Mouse (Mus musculus) heart, embryonic 15.5 days (tissue): ENCODE measurements around the gene Cdca5. TPM values are rescaled to one million over a fixed set of nuclear protein-coding genes. Genes with fewer than 3 reads are reported as not detected.

ENCODE experiments used
- ATAC-seq: fragments of 200-750 bp; cut with Nextera tagmentation; replicated peaks from 2 replicates; pipeline ENCODE4 v1.8.0; 2017; ENCODE audit warnings: low read depth, moderate TSS enrichment; ENCODE audit not compliant: insufficient number of reproducible peaks, insufficient read depth, low FRiP score
- H3K27ac ChIP-seq: fragments of 300-500 bp; sonication (generic); 2 replicates; pipeline ENCODE4 v1.5.1; 2015; ENCODE audit warnings: mild to moderate bottlenecking, inconsistent platforms
- H3K27me3 ChIP-seq: fragments of 300-500 bp; sonication (generic); 2 replicates; pipeline ENCODE4 v1.6.1; 2015; ENCODE audit warnings: inconsistent platforms
- H3K36me3 ChIP-seq: fragments of 300-500 bp; sonication (generic); 2 replicates; pipeline ENCODE4 v1.6.1; 2015; ENCODE audit warnings: mild to moderate bottlenecking, inconsistent platforms
- H3K4me1 ChIP-seq: fragments of 300-500 bp; sonication (generic); replicated peaks from 2 replicates; pipeline ENCODE4 v1.6.1; 2015; ENCODE audit warnings: inconsistent platforms
- H3K4me2 ChIP-seq: fragments of 300-500 bp; sonication (generic); 2 replicates; pipeline ENCODE4 v1.6.1; 2015; ENCODE audit warnings: inconsistent platforms, mild to moderate bottlenecking, moderate library complexity
- H3K4me3 ChIP-seq: fragments of 300-500 bp; sonication (generic); 2 replicates; pipeline ENCODE4 v1.5.1; 2015; ENCODE audit warnings: mild to moderate bottlenecking, inconsistent platforms
- H3K9ac ChIP-seq: fragments of 300-500 bp; sonication (generic); 2 replicates; pipeline ENCODE4 v1.6.1; 2015; ENCODE audit warnings: mild to moderate bottlenecking, inconsistent platforms
- H3K9me3 ChIP-seq: fragments of 300-500 bp; sonication (generic); replicated peaks from 2 replicates; pipeline ENCODE4 v1.6.1; 2016; ENCODE audit warnings: inconsistent platforms
- WGBS: fragments of 180-500 bp; shearing (Covaris S2); methylation state at CpG from one replicate; pipeline ENCODE4 v1.1.7; 2015; ENCODE audit warnings: mixed read lengths; 5-methylcytosine and 5-hydroxymethylcytosine counted together
- polyA plus RNA-seq: library from polyadenylated mRNA; unstranded; fragments of >200 nt; fragmentation: Nextera tagmentation; extraction: Ambion mirVana; gene quantifications from 2 replicates; pipeline ENCODE4 v1.2.1, GENCODE M21; 2015

The Cdca5 gene
- polyA plus RNA-seq, 1 experiment from 2014 or later, result 19.6 TPM

DNA sequence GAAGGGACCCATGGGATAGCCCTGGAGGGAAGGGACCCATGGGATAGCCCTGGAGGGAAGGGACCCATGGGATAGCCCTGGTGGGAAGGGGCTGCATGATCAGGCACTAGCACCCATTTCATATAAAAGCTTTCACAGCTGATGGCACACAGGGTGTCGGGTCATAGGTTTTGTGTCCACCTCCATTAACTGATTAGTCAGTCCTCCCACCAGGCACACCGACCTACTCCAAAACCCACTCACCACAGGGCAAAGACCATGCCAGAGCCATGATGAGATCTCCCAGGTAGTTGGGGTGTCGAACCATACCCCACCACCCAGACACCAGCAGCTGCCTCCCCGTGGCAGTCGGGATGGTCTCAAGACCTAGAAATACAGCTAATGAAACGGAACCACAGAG, 21.7 kb upstream of the Cdca5 start:
- 0 out of 2 replicates have a peak overlapping the region, but pooled peaks have one; percentile 62 for H3K4me3 ChIP-seq

DNA sequence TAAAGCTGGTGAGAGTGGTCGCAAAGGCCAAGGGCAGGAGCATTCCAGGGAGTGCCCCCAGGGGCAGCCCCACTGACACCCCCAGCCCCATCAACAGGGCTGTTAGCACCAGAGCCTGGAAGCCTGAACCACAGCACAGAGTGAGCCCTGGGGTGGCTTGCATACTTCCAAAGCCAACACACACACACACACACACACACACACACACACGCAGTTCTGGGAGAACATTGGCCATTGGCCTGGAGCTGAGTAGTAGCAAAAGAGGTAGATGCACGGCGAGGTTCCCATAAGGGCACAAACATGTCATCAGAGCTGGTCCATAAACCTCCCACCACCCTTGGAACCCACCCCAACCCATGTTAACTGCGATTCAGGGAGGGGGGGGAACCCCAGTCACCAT, 18.2 kb upstream of the Cdca5 start:
- WGBS, result 22% methylated on average over 5 of the region's 5 CpGs
- H3K36me3 ChIP-seq, result peaks cover 28% of the 10 kb centered on the region; the same call in 1 of the 2 replicates
- H3K9ac ChIP-seq, result peak overlapping the region; percentile 49; the same call in 1 of the 2 replicates
- H3K4me1 ChIP-seq, result peaks cover 32% of the 10 kb centered on the region
- peak overlapping the region; percentile 50 for H3K4me3 ChIP-seq
- H3K4me2 ChIP-seq, result peak overlapping the region; percentile 91
- H3K27ac ChIP-seq, result peak overlapping the region; percentile 50
- ATAC-seq, result no peak
- H3K27me3 ChIP-seq, result no peaks in the 10 kb centered on the region
- H3K9me3 ChIP-seq, result no peaks in the 10 kb centered on the region

More for the DNA sequence above, 21.7 kb upstream of the Cdca5 start:
- Histone ChIP-seq H3K27me3 (no peaks in the 10 kb centered on the region), H3K36me3 (peaks cover 14% of the 10 kb centered on the region), H3K4me2 (peak overlapping the region; percentile 89; the same call in 1 of the 2 replicates), H3K4me1 (peaks cover 42% of the 10 kb centered on the region), H3K9ac (peak overlapping the region; percentile 19; the same call in 1 of the 2 replicates), H3K9me3 (no peaks in the 10 kb centered on the region), H3K27ac (no peak overlapping the region)
- WGBS, result 91% methylated on average over 6 of the region's 6 CpGs
- no peak for ATAC-seq

DNA sequence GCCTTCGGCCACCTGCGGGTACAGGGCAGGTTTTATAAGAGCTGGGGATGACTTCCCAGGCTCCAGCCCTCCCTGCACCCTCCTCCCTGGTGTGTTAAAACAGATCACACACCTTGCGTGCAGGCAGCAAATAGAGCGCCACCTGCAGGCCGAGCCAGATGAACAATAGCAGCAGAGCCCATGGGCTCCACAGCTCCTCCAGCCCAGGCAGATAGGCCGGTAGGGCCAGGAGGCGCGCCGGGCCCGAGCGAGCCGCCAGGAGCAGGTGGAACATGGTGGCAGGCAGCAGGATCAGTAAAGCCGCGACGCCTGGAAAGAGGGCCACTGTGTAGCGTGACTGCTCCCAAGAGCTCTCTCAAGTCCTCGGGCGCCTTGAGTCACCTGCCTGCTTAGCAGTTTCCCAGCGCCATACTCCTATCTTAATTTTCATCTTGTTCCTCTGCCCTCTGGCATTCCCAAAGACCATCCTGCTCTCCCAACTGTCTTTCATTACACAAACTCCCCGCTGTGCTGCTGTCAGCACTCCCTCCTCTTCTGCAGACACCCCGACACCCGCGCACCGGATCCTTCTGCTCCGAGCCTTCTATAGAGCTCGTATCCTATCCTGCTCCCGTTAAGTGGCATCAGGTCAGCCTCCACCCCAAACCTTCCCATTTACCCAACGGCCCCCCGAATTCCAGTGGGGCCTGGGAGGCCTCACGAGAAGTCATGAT, 17.6 kb upstream of the Cdca5 start:
- Histone ChIP-seq H3K27me3 (no peaks in the 10 kb centered on the region), H3K36me3 (peaks cover 28% of the 10 kb centered on the region; the same call in 1 of the 2 replicates), H3K9me3 (no peaks in the 10 kb centered on the region), H3K4me2 (peak overlapping the region; percentile 91), H3K9ac (peak overlapping the region; percentile 49), H3K27ac (peak overlapping the region; percentile 50), H3K4me1 (peaks cover 30% of the 10 kb centered on the region), H3K4me3 (peak overlapping the region; percentile 50)
- WGBS, result 1% methylated on average over 30 of the region's 30 CpGs
- ATAC-seq, result peak; percentile 54

DNA sequence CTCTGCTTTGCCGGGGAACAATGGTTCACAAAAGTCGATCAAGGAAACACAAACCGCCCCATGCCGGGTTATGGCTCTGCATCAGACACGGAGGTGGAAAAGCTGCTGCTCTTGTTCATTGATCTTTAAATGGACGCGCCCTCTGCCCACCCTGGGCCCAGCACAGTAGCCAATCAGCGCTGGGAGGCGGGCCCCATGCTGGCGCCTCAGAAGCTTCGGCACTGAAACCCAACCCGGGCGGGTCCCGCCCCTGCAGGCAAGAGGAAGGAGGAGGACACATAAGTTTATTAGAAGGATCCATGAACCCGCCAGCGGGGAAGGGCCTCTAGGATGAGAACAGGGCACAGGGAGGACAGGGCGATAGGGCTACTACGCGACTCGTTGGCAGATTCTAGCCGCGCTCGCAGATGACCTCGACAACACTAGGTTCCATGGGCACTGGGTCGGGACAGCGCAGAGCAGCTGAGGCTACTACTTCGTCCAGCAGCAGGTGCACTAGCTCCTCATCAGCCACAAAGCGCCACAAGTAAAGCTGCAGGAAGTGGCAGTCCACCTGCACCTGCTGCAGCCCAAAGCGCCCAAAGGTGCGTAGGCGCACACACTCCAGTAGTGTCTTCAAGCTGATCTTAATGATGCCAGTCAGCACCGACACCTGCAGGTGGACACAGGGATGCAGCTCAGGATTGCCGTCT, 16.9 kb upstream of the Cdca5 start, which contains the start of gene Tm7sf2:
Gene Tm7sf2 (minus strand): TSS at position 650 of the 692 bp plus-strand sequence.
- 12% methylated on average over 33 of the region's 33 CpGs for WGBS
- Histone ChIP-seq H3K9ac (peak within 1 kb of the TSS; percentile 49), H3K9me3 (no peaks in the 10 kb centered on the region), H3K4me2 (peak within 1 kb of the TSS; percentile 91), H3K36me3 (peaks cover 28% of the 10 kb centered on the region; the same call in 1 of the 2 replicates), H3K27me3 (no peaks in the 10 kb centered on the region), H3K4me1 (peaks cover 23% of the 10 kb centered on the region), H3K4me3 (peak within 1 kb of the TSS; percentile 50), H3K27ac (peak within 1 kb of the TSS; percentile 50)
- ATAC-seq, result peak; percentile 88

DNA sequence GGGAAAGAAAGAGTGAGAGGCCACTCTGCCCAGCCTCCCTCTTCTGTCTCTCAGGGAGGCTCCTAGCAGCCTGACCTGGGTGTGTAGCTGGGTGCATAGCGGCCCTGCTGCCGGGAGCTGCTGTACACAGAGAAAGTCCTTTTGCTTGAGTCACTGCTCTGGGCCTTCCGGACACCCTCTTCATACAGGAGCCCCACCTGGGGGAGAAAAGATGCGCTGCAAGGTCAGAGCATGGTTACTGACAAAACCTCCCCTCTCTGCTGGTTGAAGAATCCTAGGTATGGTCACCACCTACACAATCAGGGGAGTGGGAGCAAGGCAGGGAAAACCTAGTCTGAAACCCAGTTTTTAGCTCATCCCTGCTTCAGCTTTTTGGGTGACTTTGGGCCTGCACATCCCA, 15.8 kb upstream of the Cdca5 start:
- ATAC-seq, result no peak
- no peak overlapping the region for H3K27ac ChIP-seq

DNA sequence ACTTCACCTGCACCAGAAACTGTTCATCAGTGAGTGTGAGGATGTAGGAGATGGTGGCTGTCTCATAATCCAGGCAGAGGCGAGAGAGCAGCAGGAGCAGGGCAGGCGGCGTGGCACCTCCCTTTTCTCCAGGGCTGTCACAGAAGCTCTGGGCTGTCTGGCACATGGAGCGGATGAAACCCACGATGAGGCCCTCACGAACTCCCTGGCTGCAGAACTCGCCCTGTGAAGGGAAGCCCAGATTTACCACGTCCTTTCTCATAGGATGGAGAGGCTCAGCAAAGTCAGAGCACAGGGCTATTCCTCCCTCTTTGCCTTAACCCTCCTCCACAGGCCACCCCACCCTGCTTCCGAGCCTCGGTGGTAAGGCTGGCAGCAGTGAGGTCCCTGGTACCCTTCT, 14.9 kb upstream of the Cdca5 start:
- Histone ChIP-seq H3K9me3 (no peaks in the 10 kb centered on the region), H3K9ac (no peak overlapping the region), H3K4me2 (no peak overlapping the region), H3K36me3 (peaks cover 40% of the 10 kb centered on the region; the same call in 1 of the 2 replicates), H3K4me1 (peaks cover 20% of the 10 kb centered on the region), H3K27ac (no peak overlapping the region), H3K27me3 (no peaks in the 10 kb centered on the region), H3K4me3 (no peak overlapping the region)
- WGBS, result 88% methylated on average over 10 of the region's 10 CpGs
- no peak for ATAC-seq

More for the DNA sequence above, 15.8 kb upstream of the Cdca5 start:
- Histone ChIP-seq H3K36me3 (peaks cover 32% of the 10 kb centered on the region; the same call in 1 of the 2 replicates), H3K4me2 (no peak overlapping the region), H3K27me3 (no peaks in the 10 kb centered on the region), H3K9ac (no peak overlapping the region), H3K4me3 (no peak overlapping the region), H3K4me1 (peaks cover 20% of the 10 kb centered on the region), H3K9me3 (no peaks in the 10 kb centered on the region)
- WGBS, result 66% methylated on average over 4 of the region's 4 CpGs

DNA sequence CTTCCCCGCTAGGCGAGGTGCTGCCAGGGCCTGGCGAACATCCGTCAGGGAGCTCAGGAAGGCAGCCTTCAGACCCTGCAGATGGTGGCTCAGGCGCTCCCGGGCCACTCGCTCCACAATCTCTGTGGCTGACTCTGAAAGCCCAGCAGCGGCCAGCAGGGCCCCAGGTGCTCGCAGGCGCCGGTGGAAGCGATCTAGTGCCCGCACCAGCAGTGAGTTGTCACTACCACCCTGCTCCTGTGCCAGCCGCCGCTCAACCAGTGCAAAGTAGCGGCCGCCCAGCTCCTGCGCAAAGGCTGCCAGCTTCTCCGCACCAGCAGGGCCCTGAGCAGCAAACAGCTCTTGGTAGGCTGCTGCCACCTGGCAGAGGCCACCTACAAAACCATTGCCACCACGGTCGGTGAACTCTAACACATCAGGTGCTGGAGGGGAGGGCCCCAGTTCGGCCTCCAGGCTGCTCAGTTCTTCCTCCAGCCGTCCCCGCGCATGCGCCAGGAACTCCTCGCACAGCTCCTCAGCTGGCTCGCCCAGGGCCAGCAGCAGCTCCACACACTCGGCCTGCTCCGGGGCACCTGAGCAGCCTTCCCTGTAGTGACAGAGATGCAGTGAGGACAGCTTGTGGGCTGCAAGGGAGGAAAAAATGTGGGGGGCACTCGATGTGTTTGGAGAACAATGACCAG, 14.1 kb upstream of the Cdca5 start:
- Histone ChIP-seq H3K4me3 (no peak overlapping the region), H3K27me3 (no peaks in the 10 kb centered on the region), H3K9me3 (no peaks in the 10 kb centered on the region), H3K36me3 (peaks cover 44% of the 10 kb centered on the region; the same call in 1 of the 2 replicates), H3K9ac (no peak overlapping the region), H3K4me1 (peaks cover 24% of the 10 kb centered on the region), H3K27ac (no peak overlapping the region), H3K4me2 (no peak overlapping the region)
- no peak for ATAC-seq
- WGBS, result 85% methylated on average over 31 of the region's 31 CpGs

DNA sequence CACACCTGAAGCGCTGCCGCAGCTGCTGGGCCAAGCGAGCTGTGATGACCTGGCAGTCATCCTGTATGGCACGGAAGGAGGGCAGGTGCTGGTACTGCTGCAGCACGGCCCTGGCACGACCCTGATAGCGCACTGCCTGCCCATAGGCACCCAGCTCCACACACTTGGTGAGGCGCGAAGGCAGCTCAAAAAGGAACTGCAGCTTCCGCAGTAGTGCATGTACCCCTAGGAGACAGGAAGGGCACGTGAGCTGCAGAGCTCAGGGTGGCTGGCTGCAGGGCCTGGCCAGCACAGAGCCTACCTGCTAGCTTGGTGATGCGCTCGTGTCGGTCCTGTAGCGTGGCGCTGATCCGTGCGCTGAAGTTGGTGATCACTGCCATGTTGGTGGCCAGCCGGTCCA, 13.5 kb upstream of the Cdca5 start:
- no peak overlapping the region for H3K9ac ChIP-seq
- no peak overlapping the region for H3K27ac ChIP-seq
- H3K9me3 ChIP-seq, result no peaks in the 10 kb centered on the region
- H3K36me3 ChIP-seq, result peaks cover 44% of the 10 kb centered on the region; the same call in 1 of the 2 replicates
- no peak for ATAC-seq
- WGBS, result 91% methylated on average over 19 of the region's 19 CpGs
- no peaks in the 10 kb centered on the region for H3K27me3 ChIP-seq
- H3K4me2 ChIP-seq, result no peak overlapping the region
- H3K4me1 ChIP-seq, result peaks cover 28% of the 10 kb centered on the region
- H3K4me3 ChIP-seq, result no peak overlapping the region

DNA sequence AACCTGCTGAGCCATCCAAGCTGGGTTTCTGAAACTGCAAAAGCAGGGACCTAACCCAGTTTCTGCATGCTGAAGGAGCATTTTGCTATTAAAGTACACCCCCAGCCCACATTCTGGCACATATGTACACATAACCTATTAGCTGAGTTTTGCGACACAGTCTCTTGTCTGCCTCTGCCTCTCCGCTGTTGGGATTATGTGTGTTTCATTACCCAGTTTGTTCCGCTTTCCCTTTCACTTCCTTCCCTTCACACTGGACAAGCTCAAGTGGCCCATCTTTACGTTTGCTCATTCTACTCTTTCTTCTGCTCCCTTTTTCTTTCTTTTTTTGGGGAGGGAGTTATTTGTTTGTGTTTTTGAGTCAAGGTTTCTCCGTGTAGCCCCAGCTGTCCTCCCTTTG, 10.9 kb upstream of the Cdca5 start:
- no peak for ATAC-seq
- 85% methylated on average over 5 of the region's 5 CpGs for WGBS

DNA sequence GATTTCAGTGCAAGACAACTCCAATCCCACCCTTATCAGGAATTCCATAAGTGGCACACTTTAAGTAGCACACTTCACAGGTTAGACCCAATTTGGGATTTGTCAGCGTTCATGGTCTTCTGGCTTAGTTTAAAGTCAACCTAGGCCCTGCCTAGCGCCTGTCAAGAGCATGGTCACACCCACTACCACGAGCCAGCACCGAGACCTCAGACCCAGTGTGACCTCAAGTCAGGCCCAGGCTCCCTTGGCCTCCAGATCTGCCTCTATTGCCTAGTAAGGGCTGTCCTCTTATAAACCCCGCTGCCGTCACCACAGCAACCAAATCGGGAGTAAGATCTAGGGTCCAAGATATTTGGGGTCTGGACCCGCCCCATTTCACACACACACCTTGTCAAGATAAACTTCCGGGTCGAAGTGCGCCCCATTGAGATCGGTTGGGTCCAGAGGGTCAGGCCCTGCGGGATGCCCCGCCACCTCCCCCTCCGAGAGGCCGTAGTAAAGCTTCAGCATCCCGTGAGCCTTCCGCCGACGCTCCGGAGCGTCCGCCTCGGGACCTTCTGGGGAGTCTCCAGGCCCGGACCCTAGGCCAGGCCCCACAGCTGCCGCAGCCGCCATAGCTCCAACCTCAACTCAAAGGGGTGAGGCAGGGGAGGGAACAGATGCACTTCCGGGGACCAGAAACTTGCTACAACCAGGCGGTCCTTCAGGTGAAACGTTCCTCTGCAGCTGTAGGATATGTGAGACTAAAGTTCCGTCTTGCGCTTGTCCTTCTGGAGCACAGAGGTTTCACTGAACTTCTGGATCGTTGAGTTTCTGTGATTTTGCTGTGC, 8.0 kb upstream of the Cdca5 start, which contains the start of gene Vps51:
Gene Vps51 (minus strand): TSS at position 668 of the 830 bp plus-strand sequence.
- Histone ChIP-seq H3K36me3 (peaks cover 37% of the 10 kb centered on the region), H3K27me3 (no peaks in the 10 kb centered on the region), H3K9ac (peak within 1 kb of the TSS; percentile 85), H3K9me3 (no peaks in the 10 kb centered on the region), H3K27ac (peak within 1 kb of the TSS; percentile 88), H3K4me3 (peak within 1 kb of the TSS; percentile 90), H3K4me2 (peak within 1 kb of the TSS; percentile 85), H3K4me1 (peaks cover 16% of the 10 kb centered on the region)
- peak; percentile 77 for ATAC-seq
- 1% methylated on average over 33 of the region's 33 CpGs for WGBS

More for the DNA sequence above, 10.9 kb upstream of the Cdca5 start:
- no peaks in the 10 kb centered on the region for H3K9me3 ChIP-seq
- H3K4me2 ChIP-seq, result no peak overlapping the region
- peaks cover 40% of the 10 kb centered on the region; the same call in 1 of the 2 replicates for H3K36me3 ChIP-seq
- no peaks in the 10 kb centered on the region for H3K27me3 ChIP-seq
- H3K4me3 ChIP-seq, result no peak overlapping the region
- no peak overlapping the region for H3K27ac ChIP-seq
- H3K9ac ChIP-seq, result no peak overlapping the region
- peaks cover 16% of the 10 kb centered on the region for H3K4me1 ChIP-seq
